Mouse (Mus musculus): ENCODE measurements around the gene Aldh1a3. TPM values are rescaled to one million over a fixed set of nuclear protein-coding genes. Genes with fewer than 3 reads are reported as not detected.

Aldh1a3 gene
- total RNA-seq, 2 experiments from 2014 or later = 1.5 to 2.8 TPM

GRCm38 (mm10) chr7:66342323-66342722 is 85.0 kb downstream of the Aldh1a3 start:
- intact Hi-C loops (cut with DNase I) = loop anchor here (2.0 kb wide), 1 partner anchor 32 kb away; no protein-coding TSS in a partner anchor
- peak; percentile 29 to 31 for DNase-seq (ENCODE audit: low spot score in 2 of 2)

Small RNA genes within 50 kb of the gene (microRNA-seq; reads per million reads assigned to microRNA genes)
- 0 reads per million in 2 experiments for gene Mir7057

Other genes with a start within 250 kb of the Aldh1a3 start
- gene Gm10974, start 61.6 kb downstream of the Aldh1a3 start, total RNA-seq (2021) = not detected
- gene Lrrk1, start 39.2 kb downstream of the Aldh1a3 start, total RNA-seq (2021) = 1 to 10 TPM; 3.8 to 4.9 TPM